Mouse (Mus musculus): Measurements from ENCODE around the gene Gm11011. TPM values are rescaled to one million over a fixed set of nuclear protein-coding genes. Genes with fewer than 3 reads are reported as not detected.

The Gm11011 gene
- polyA plus RNA-seq, 1 experiment from 2014 or later: not detected

DNA sequence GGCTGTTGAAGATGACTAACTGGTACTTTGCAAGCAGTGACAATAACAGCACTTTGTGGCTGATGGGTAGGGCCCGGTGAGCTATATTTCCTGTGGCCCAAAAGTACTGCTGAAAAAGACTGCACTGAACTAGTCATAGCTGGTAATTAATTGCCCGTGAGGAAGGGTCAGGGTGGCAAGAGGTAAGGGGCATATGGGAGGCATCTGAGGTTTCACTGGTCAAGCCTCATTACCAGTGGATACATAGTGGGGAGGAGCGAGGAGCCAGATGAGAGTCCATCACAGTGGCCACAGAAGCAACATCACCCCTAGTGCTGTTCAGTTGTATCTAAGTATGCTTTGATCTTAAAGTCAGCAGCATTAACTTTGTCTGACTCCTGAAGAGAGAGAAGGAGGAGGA is 42.5 kb upstream of the Gm11011 start:
- no peak for TF ChIP-seq CTCF (IDR thresholded peaks at IDR 0.05; ENCODE audit: low read depth)
- 43% methylated on average over 3 of the region's 3 CpGs for WGBS
- Histone ChIP-seq H3K4me3 (replicated peaks; ENCODE audit: low read depth, low read length) (no peak overlapping the region), H3K4me2 (ENCODE audit: low read length) (no peak overlapping the region), H3K36me3 (ENCODE audit: insufficient read depth, low read length) (no peaks in the 10 kb centered on the region), H3K27me3 (ENCODE audit: insufficient read depth, low read length) (no peaks in the 10 kb centered on the region), H3K4me1 (replicated peaks; ENCODE audit: insufficient read depth, low read length) (peaks cover 11% of the 10 kb centered on the region), H3K9ac (ENCODE audit: low read depth, low read length) (no peak overlapping the region), H3K27ac (no peak overlapping the region), H3K9me3 (replicated peaks; ENCODE audit: low read length) (no peaks in the 10 kb centered on the region)
- ATAC-seq (replicated peaks; ENCODE audit: low FRiP score, low read depth): no peak
- DNase-seq (ENCODE audit: low spot score): peak; percentile 87

DNA sequence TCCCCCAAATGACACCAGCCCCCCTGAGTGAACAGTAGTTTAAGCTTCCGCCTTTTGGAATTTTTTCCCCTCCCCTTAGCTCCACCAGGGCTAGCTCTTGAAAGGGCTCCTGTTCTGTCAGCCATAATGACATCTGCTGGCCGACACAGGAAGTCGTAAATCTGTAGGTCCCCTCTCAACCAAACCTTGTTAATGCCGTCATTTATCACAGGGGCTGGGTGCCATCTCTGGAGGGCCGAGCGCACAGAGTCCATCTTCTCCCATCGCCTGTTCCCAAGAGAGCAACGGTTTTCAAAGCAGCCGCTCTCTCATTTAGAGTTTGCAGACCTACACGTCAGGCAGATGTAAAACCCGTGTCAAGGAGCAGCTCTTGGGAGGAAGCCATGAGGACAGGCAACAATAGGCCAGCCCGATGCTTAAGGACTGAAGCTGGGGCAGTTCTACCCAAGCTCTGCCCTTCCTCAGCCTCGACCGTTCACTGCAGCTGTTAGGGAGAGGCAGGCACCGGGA is 33.7 kb upstream of the Gm11011 start:
- peaks cover 7% of the 10 kb centered on the region for H3K4me1 ChIP-seq (replicated peaks; ENCODE audit: insufficient read depth, low read length)
- H3K27me3 ChIP-seq (ENCODE audit: insufficient read depth, low read length): no peaks in the 10 kb centered on the region
- H3K27ac ChIP-seq: peak overlapping the region; percentile 71; the same call in 1 of the 2 replicates
- H3K4me3 ChIP-seq (replicated peaks; ENCODE audit: low read depth, low read length): peak overlapping the region; percentile 18; the same call in 1 of the 2 replicates
- peak; percentile 49 for TF ChIP-seq CTCF (IDR thresholded peaks at IDR 0.05; ENCODE audit: low read depth)
- no peaks in the 10 kb centered on the region for H3K36me3 ChIP-seq (ENCODE audit: insufficient read depth, low read length)
- ATAC-seq (replicated peaks; ENCODE audit: low FRiP score, low read depth) (peak; percentile 66), DNase-seq (ENCODE audit: low spot score) (peak; percentile 95)
- 1% methylated on average over 15 of the region's 15 CpGs for WGBS
- peak overlapping the region; percentile 61 for H3K4me2 ChIP-seq (ENCODE audit: low read length)
- peak overlapping the region; percentile 49; the same call in 1 of the 2 replicates for H3K9ac ChIP-seq (ENCODE audit: low read depth, low read length)
- no peaks in the 10 kb centered on the region for H3K9me3 ChIP-seq (replicated peaks; ENCODE audit: low read length)

DNA sequence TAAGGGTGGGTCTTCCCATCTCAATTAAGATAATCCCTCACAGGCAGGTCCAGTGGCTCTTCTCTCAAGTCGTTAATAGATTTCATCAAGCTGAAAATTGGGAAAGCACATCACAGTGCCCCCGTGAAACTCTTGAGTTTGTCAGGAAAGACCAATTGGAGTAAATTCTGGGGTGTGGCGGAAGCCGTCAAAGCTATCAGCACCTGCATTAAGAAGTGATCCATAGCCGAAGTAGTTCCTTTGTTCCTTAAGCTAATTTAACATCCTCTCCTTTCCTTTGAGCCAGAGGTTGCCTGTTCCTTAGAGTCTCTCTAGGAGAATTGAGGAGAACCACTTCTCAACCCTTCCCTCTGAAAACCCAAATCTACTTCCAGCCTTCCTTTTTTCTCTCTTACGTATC is 28.5 kb upstream of the Gm11011 start:
- no peak overlapping the region for H3K9ac ChIP-seq (ENCODE audit: low read depth, low read length)

DNA sequence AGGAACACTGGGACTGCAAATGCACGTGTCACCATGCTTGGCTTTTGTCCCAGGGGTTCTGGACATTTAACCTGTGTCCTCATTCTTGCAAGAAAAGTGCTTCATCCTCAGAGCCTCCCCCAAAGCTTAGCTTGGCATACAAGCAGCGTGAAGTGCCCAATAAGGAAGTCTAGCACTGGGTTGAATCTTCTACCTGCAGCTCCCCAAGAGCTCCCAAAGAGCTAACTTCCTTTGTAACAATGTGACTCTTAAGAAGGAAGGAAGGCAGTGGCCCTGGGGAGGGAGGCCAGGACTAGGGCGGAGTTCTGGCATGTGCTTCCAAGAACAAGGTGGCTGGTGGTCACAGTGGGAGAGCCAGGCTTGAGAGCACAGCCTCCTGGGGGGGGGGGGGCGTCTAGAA is 27.1 kb upstream of the Gm11011 start:
- ATAC-seq (replicated peaks; ENCODE audit: low FRiP score, low read depth) (no peak), DNase-seq (ENCODE audit: low spot score) (no peak)
- Histone ChIP-seq H3K36me3 (ENCODE audit: insufficient read depth, low read length) (no peaks in the 10 kb centered on the region), H3K4me3 (replicated peaks; ENCODE audit: low read depth, low read length) (no peak overlapping the region), H3K4me2 (ENCODE audit: low read length) (no peak overlapping the region), H3K9ac (ENCODE audit: low read depth, low read length) (no peak overlapping the region), H3K27me3 (ENCODE audit: insufficient read depth, low read length) (no peaks in the 10 kb centered on the region), H3K4me1 (replicated peaks; ENCODE audit: insufficient read depth, low read length) (peaks cover 4% of the 10 kb centered on the region; the same call in 1 of the 2 replicates), H3K27ac (no peak overlapping the region), H3K9me3 (replicated peaks; ENCODE audit: low read length) (no peaks in the 10 kb centered on the region)
- no peak for TF ChIP-seq CTCF (IDR thresholded peaks at IDR 0.05; ENCODE audit: low read depth)
- WGBS: 47% methylated on average over 4 of the region's 4 CpGs

More for the DNA sequence above, 28.5 kb upstream of the Gm11011 start:
- Histone ChIP-seq H3K27ac (no peak overlapping the region), H3K36me3 (ENCODE audit: insufficient read depth, low read length) (no peaks in the 10 kb centered on the region), H3K4me3 (replicated peaks; ENCODE audit: low read depth, low read length) (no peak overlapping the region), H3K4me1 (replicated peaks; ENCODE audit: insufficient read depth, low read length) (peaks cover 3% of the 10 kb centered on the region; the same call in 1 of the 2 replicates), H3K27me3 (ENCODE audit: insufficient read depth, low read length) (no peaks in the 10 kb centered on the region), H3K4me2 (ENCODE audit: low read length) (no peak overlapping the region), H3K9me3 (replicated peaks; ENCODE audit: low read length) (no peaks in the 10 kb centered on the region)
- 87% methylated on average over 6 of the region's 6 CpGs for WGBS
- DNase-seq (ENCODE audit: low spot score) (no peak), ATAC-seq (replicated peaks; ENCODE audit: low FRiP score, low read depth) (no peak)
- TF ChIP-seq CTCF (IDR thresholded peaks at IDR 0.05; ENCODE audit: low read depth): no peak

DNA sequence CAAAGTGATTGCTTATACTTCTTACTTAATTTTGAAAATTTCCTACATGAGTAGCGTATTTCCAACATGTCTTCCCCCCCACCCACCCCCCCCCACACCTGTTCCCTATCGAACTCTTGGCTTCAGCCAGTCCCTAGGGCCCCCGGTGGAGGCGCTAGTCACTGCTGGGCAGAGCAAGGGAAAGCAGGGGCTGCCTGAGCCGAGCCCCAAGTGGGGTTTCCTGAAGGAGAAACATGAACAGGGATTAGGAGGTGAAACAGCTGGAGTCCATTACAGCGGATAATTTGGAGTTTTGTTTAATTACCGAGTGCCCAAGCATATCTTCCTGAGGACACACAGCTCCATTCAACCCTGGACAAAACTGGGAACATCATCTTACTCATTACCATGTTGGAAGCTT is 24.0 kb upstream of the Gm11011 start:
- ATAC-seq (replicated peaks; ENCODE audit: low FRiP score, low read depth): no peak; the same call in 1 of the 2 replicates
- no peak overlapping the region for H3K27ac ChIP-seq

DNA sequence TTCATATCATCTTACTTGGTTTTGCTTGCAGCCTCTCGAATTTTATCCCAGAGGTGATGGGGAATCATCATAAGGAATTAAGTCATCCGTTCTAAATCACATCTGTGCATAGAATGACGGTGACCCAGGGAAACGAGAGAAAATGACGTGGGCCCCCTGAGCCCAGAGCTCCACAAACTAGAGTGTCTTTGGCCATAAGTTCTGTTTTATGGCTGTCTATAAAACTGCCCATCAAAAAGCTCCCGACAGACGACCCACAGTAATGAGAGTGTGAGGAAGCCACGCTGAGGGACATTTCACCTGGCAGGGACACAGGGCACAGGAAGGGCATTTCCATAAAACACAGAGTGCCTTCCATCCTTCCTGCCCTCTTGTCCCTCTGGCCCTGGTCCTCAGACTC is 23.3 kb upstream of the Gm11011 start:
- no peak for ATAC-seq (replicated peaks; ENCODE audit: low FRiP score, low read depth)
- H3K27ac ChIP-seq: no peak overlapping the region

More for the DNA sequence above, 24.0 kb upstream of the Gm11011 start:
- peak; percentile 57 for DNase-seq (ENCODE audit: low spot score)
- TF ChIP-seq CTCF (IDR thresholded peaks at IDR 0.05; ENCODE audit: low read depth): peak; percentile 38; the same call in 1 of the 2 replicates
- H3K4me3 ChIP-seq (replicated peaks; ENCODE audit: low read depth, low read length): no peak overlapping the region
- H3K9me3 ChIP-seq (replicated peaks; ENCODE audit: low read length): no peaks in the 10 kb centered on the region
- H3K36me3 ChIP-seq (ENCODE audit: insufficient read depth, low read length): no peaks in the 10 kb centered on the region
- H3K27me3 ChIP-seq (ENCODE audit: insufficient read depth, low read length): no peaks in the 10 kb centered on the region
- no peak overlapping the region for H3K9ac ChIP-seq (ENCODE audit: low read depth, low read length)
- WGBS: 21% methylated on average over 7 of the region's 7 CpGs
- H3K4me2 ChIP-seq (ENCODE audit: low read length): no peak overlapping the region
- H3K4me1 ChIP-seq (replicated peaks; ENCODE audit: insufficient read depth, low read length): peaks cover 5% of the 10 kb centered on the region; the same call in 1 of the 2 replicates

More for the DNA sequence above, 23.3 kb upstream of the Gm11011 start:
- H3K36me3 ChIP-seq (ENCODE audit: insufficient read depth, low read length): no peaks in the 10 kb centered on the region
- no peak overlapping the region for H3K9ac ChIP-seq (ENCODE audit: low read depth, low read length)
- TF ChIP-seq CTCF (IDR thresholded peaks at IDR 0.05; ENCODE audit: low read depth): no peak
- WGBS: 19% methylated on average over 8 of the region's 8 CpGs
- no peaks in the 10 kb centered on the region for H3K9me3 ChIP-seq (replicated peaks; ENCODE audit: low read length)
- H3K27me3 ChIP-seq (ENCODE audit: insufficient read depth, low read length): no peaks in the 10 kb centered on the region
- H3K4me1 ChIP-seq (replicated peaks; ENCODE audit: insufficient read depth, low read length): peaks cover 5% of the 10 kb centered on the region; the same call in 1 of the 2 replicates
- no peak overlapping the region for H3K4me3 ChIP-seq (replicated peaks; ENCODE audit: low read depth, low read length)
- H3K4me2 ChIP-seq (ENCODE audit: low read length): no peak overlapping the region
- peak; percentile 69 for DNase-seq (ENCODE audit: low spot score)

All from kidney, postnatal 0 days (tissue).